Mouse (Mus musculus): ENCODE measurements at regions not wholly inside any gene's neighbourhood (a gene's known extent, or its start where the extent isn't known, plus 50 kb on each side); places are given as distances from the start of the nearest gene placed in this dataset.

DNA sequence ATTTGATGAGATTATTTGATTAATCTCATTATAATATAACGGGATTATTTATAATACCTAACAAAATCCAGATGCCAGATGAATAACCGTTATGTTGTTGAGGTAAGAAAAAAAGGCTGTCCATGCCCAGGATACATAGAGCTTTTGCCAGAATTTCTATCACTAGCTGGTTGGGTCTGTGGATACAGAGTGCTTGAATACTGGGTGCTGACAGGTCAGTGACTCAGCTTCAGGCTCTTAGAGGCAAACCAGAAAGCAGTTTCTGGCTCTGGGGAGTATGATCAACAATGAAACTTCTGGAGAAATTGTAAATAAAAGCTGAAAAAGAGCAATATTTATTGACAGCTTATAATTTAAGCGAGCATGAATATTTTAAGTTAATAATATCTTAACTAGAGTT is 109.4 kb upstream of the Ankrd1 start:
- no peak for DNase-seq (ENCODE audit: inconsistent age in 2 of 2, low spot score in 1 of 2)

DNA sequence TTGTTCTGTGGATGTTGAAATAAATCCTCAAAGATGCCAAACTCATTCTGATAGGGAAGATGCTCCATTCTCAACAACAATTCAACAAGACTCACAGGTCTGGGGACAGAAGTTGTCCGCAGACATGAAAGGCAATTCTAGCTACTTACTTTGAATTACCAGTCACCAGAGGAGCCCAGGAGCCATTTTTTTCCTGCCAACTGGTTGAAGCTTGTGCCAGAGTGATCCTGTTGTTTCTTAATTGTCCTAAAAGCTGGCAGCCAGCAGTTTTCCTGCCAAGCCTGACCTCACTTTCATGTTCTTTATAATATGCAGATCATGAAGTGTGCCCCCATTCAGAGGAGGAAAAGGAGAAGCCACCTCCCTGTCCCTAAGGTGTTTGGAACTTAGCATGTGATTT is 110.0 kb upstream of the Ankrd1 start:
- DNase-seq (ENCODE audit: inconsistent age in 2 of 2, low spot score in 1 of 2), result no peak

- no peak for DNase-seq (ENCODE audit: inconsistent age in 2 of 2, low spot score in 1 of 2)
These were observed 113.0 kb upstream of the Pcgf5 start for GRCm38 (mm10) chr19:36235131-36235530.

DNA sequence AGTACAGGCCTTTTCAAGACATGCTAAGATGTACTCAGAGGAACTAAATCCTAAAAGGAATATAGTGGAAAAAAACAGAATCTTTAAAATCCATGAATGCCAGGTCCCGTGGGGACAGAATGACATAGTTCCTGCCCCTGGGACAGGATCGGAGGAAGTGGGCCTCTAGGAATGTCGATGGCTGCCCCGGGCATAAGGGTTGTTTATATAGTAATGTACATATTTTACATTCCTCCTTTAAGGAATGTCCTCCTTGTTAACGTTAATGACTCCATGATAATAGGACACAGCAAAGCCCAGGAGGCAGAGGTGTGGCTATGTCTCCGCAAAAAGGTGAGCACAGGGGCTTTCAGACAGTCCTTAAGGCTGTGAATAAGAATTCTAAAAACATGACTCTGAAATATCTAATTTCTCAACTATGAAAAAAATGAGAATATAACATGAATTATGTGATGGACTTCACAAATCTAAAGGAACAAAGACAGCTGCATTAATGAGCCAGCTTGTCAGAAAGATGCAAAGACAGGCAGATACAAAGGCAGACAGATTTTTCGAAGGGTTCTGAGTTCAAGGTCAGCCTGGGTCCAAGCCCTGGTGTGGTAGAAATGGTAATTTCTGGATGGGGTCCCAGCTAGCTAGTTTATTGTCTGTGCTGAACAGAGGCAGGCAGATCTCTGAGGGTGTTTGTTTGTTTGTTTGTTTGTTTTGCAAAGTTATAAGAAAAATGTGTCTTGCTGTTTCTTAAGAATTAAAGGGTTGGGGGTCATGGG is 111.3 kb upstream of the Pcgf5 start:
- DNase-seq (ENCODE audit: inconsistent age in 2 of 2, low spot score in 1 of 2), result no peak

DNA sequence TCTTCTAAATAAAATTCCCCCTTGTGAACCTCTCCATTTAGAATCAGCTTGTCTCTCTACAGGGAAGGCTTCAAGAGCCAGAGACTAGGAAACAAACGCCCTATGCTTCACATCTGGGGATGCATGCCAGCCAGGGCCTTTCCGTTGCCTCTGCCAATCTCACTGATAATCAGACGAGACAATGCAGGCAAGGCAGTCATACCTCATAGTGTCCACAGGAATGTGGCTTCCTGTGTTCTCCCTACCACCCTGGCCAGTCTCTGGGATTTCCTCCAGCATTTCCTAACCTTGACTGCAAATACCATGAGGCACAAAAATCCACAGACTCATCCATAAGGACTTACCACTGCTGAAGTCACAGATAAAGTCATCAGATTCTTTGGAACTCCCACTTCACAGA is 110.4 kb upstream of the Pcgf5 start:
- DNase-seq (ENCODE audit: inconsistent age in 2 of 2, low spot score in 1 of 2), result no peak

DNA sequence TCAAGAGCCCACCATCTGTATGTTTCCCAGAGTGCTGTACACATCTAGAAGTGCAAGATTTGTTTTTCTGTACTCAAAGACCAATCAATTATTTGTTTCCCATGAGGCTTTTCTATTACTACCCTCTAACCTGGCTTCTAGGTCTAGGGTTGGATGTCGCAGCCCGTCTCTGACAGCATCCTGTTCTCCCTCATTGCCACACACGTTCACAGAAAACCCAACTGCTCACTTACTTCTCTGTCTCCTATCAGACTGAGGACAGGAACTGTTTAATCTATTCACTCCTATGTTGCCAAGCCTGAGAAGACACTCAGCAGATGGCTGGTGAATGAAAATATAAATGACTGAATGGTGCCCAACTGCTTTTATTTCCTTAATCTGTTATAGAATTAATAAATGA is 109.6 kb upstream of the Pcgf5 start:
- no peak for DNase-seq (ENCODE audit: inconsistent age in 2 of 2, low spot score in 1 of 2)

DNA sequence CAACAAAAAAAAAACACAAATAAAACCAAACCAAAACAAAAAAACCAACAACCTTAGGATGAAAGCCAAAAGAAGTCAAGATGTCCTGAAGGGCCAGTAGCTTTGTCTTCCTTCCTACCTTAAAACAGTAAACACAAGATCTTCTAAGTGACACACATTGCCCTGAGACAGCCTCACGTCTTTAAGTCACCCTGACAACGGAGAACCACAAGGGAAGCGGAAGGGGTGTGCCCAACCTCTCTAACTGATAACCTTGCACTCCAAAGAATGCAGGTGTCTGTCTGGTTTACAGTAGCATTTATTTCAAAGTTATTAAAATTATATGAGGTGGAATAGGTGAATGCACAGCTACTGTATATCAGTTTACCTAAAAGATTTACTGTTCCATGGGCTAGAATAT is 105.7 kb upstream of the Pcgf5 start:
- no peak for DNase-seq (ENCODE audit: inconsistent age in 2 of 2, low spot score in 1 of 2)

- no peak for DNase-seq (ENCODE audit: inconsistent age in 2 of 2, low spot score in 1 of 2)
These were observed 105.2 kb upstream of the Pcgf5 start for GRCm38 (mm10) chr19:36242946-36243345.

DNA sequence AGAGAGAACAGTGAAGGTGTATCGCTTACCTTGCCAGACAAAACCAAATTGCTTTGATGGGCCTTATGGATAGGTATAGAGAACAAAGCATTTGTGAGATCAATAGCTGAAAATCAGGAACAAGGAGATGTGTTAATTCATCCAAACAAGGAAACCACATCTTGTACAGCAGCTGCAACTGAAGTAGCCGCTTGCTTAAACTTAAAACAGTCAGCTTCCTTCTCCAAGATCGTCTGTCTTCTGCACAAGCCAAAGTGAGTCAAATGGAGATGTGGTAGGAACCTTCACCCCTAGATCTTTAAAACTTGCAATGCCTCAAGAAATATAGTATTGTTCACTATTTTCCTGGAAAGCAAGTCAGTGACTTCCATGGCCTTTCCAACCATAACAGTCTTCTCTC is 95.6 kb upstream of the Pcgf5 start:
- no peak for DNase-seq (ENCODE audit: inconsistent age in 2 of 2, low spot score in 1 of 2)

- DNase-seq (ENCODE audit: inconsistent age in 2 of 2, low spot score in 1 of 2), result peak; percentile 20 to 68
These were observed 90.2 kb upstream of the Pcgf5 start for GRCm38 (mm10) chr19:36257748-36258538.

GRCm38 (mm10) chr19:36261819-36262218 is 86.3 kb upstream of the Pcgf5 start:
- no peak for DNase-seq (ENCODE audit: inconsistent age in 2 of 2, low spot score in 1 of 2)

DNA sequence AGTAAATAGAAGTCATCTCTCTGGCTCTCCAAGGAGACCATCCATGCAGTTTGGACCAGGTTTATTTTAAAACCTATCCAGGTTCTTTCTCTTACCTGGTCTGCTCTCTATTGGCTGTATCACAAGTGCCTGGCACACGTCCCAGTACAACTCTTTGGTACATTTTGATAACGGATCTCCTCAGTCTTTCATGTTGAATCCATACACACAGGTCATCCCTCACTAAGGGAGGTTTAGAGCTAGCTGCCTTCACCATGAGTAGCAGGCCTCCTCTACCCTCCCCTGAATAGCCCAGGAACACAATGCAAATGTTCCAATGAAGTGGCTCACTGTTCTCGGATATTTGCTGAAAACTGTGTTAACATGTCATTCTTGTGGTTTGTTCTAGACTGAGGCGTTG is 84.2 kb upstream of the Pcgf5 start:
- DNase-seq (ENCODE audit: inconsistent age in 2 of 2, low spot score in 1 of 2), result no peak

GRCm38 (mm10) chr19:36264397-36264796 is 83.7 kb upstream of the Pcgf5 start:
- DNase-seq (ENCODE audit: inconsistent age in 2 of 2, low spot score in 1 of 2), result no peak

GRCm38 (mm10) chr19:36265276-36265675 is 82.8 kb upstream of the Pcgf5 start:
- DNase-seq (ENCODE audit: inconsistent age in 2 of 2, low spot score in 1 of 2), result no peak

GRCm38 (mm10) chr19:36266346-36266745 is 81.8 kb upstream of the Pcgf5 start:
- no peak for DNase-seq (ENCODE audit: inconsistent age in 2 of 2, low spot score in 1 of 2)

- DNase-seq (ENCODE audit: inconsistent age in 2 of 2, low spot score in 1 of 2), result no peak
These were observed 74.6 kb upstream of the Pcgf5 start for GRCm38 (mm10) chr19:36273466-36273865.

DNA sequence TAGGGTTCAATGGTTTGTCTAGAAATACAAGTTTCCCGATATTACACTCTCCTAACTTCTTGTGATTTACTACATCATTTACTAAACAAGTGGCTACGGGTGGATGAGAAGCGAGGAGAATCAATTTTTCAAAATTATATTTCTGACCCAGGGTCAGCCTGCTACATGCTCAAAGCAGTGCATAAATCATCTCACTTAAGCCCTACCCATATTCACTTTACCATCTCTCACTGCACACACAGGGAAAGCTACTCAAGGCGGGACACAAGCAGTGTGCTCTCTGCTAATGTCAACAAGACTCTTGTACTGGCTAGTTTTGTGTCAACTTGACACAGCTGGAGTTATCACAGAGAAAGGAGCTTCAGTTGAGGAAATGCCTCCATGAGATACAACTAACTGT is 62.6 kb upstream of the Pcgf5 start:
- DNase-seq (ENCODE audit: inconsistent age in 2 of 2, low spot score in 1 of 2), result no peak

- DNase-seq (ENCODE audit: inconsistent age in 2 of 2, low spot score in 1 of 2), result peak in 1 of 2 experiments; percentile 19
These were observed 57.3 kb upstream of the Pcgf5 start for GRCm38 (mm10) chr19:36290778-36291177.

DNA sequence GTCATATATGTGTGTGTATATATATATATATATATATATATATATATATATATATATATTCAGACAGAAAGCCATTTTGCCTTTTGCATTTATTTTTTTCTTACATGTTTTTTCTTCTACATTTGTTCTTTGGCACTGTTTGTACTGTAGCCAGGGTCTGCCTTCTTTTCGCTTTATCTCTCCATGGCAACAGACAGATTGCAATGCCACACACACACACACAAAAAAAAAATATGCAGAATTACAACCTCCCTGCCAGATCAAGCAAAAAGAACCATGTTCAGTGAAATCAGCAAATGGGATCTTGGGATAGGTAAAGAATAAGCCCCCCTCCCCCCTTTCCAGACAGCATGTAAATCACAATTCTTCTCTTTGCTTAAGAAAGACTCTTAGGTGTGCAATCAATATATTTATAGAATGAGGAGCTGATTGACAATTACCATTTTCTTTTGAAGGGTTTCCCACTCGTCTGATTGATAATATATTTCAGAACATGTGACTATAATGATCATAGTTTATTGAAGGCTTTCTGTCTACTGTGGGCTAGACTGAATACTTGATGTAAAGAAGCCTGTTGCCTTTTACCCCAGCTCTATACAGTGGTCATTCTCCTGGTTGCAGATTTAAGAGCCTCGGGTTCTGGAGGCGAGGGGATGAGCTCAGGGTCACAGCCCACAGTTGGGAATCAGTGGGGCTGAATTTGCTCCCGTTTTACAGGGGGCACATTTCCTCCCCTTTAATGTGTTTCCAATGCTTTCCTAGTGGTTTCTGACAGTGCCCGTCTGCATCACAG is 54.7 kb upstream of the Pcgf5 start:
- no peak for DNase-seq (ENCODE audit: inconsistent age in 2 of 2, low spot score in 1 of 2)

Measured in adrenal gland, adult (tissue).